ENCODE assay signal across 8 mouse cellular contexts in genomic region chr7:45783511-45784091, GRCm38 (mm10). TPM values are rescaled to one million over a fixed set of nuclear protein-coding genes. Genes with fewer than 3 reads are reported as not detected.
DNase-seq lines count a peak whose midpoint lies in the region; ATAC-seq and TF ChIP-seq lines count a peak whose summit lies in the region.

Lmtk3 (plus strand) TSS chr7:45783738.

- peaks cover 73% of the 10 kb centered on the region for H3K27me3 ChIP-seq in heart, postnatal 0 days (ENCODE audit: control insufficient read depth, insufficient read depth, low read length)
- peaks cover 11% of the 10 kb centered on the region; the same call in 1 of the 2 replicates for H3K27me3 ChIP-seq in lung, embryonic 14.5 days (ENCODE audit: insufficient read depth, low read length)

- H3K4me1 ChIP-seq in heart, postnatal 0 days (ENCODE audit: control insufficient read depth, insufficient read depth): peaks cover 5% of the 10 kb centered on the region; the same call in 1 of the 2 replicates
- H3K4me1 ChIP-seq in lung, embryonic 14.5 days (ENCODE audit: insufficient read depth): peaks cover 16% of the 10 kb centered on the region; the same call in 1 of the 2 replicates
- H3K4me1 ChIP-seq in olfactory bulb, adult 2 months (ENCODE audit: control insufficient read depth, insufficient read depth, low read length): peaks cover 34% of the 10 kb centered on the region

- peak; percentile 29 for TF ChIP-seq CTCF in heart, postnatal 0 days (IDR thresholded peaks at IDR 0.05; ENCODE audit: low read depth)
- TF ChIP-seq CTCF in lung, embryonic 14.5 days (IDR thresholded peaks at IDR 0.05; ENCODE audit: low read depth): peak; percentile 44
- TF ChIP-seq CTCF in olfactory bulb, adult 2 months (IDR thresholded peaks at IDR 0.05; ENCODE audit: insufficient read depth, low read depth, low read length): no peak

- H3K9ac ChIP-seq in heart, postnatal 0 days (replicated peaks; ENCODE audit: low read depth, low read length): peak within 1 kb of the TSS; percentile 48
- peak within 1 kb of the TSS; percentile 54 for H3K9ac ChIP-seq in lung, embryonic 14.5 days

- no peak for TF ChIP-seq EP300 in heart, postnatal 0 days (IDR thresholded peaks at IDR 0.05; ENCODE audit: low read depth)

- peak within 1 kb of the TSS; percentile 77 for H3K4me2 ChIP-seq in heart, postnatal 0 days (ENCODE audit: low read depth, low read length)
- peak within 1 kb of the TSS; percentile 92 for H3K4me2 ChIP-seq in lung, embryonic 14.5 days

- no peaks in the 10 kb centered on the region for H3K9me3 ChIP-seq in heart, postnatal 0 days (replicated peaks; ENCODE audit: control insufficient read depth, low read length)
- H3K9me3 ChIP-seq in lung, embryonic 14.5 days (ENCODE audit: low read depth, low read length): no peaks in the 10 kb centered on the region

- peak; percentile 32; the same call in 1 of the 2 replicates for TF ChIP-seq POLR2A in olfactory bulb, adult 2 months (IDR thresholded peaks at IDR 0.05; ENCODE audit: insufficient read depth, low read depth, low read length)

- peak; percentile 40; the same call in 1 of the 2 replicates for ATAC-seq in heart, postnatal 0 days (ENCODE audit: insufficient read depth, low read depth)
- peak; percentile 38 for ATAC-seq in lung, embryonic 14.5 days (ENCODE audit: insufficient read depth)
- ATAC-seq in inflammation-experienced regulatory T-cells, adult 6 months: no peak

- H3K4me3 ChIP-seq in heart, postnatal 0 days (ENCODE audit: low read depth, low read length): peak within 1 kb of the TSS; percentile 58
- peak within 1 kb of the TSS; percentile 58 for H3K4me3 ChIP-seq in lung, embryonic 14.5 days (ENCODE audit: low read depth, low read length)
- H3K4me3 ChIP-seq in olfactory bulb, adult 2 months (ENCODE audit: insufficient read depth, low read depth, low read length): peak within 1 kb of the TSS; percentile 87

- no peak within 1 kb of the TSS for H3K27ac ChIP-seq in heart, postnatal 0 days (ENCODE audit: low read depth)
- 0 out of 2 replicates have a peak within 1 kb of the TSS, but pooled peaks have one; percentile 1 for H3K27ac ChIP-seq in lung, embryonic 14.5 days (ENCODE audit: low read depth)
- H3K27ac ChIP-seq in olfactory bulb, adult 2 months (ENCODE audit: insufficient read depth, low read depth, low read length): peak within 1 kb of the TSS; percentile 74

- H3K36me3 ChIP-seq in heart, postnatal 0 days (replicated peaks; ENCODE audit: control insufficient read depth, insufficient read depth, low read length): no peaks in the 10 kb centered on the region
- 0 out of 2 replicates have a peak, but pooled peaks cover 3% of the 10 kb centered on the region for H3K36me3 ChIP-seq in lung, embryonic 14.5 days (ENCODE audit: insufficient read depth)

- WGBS in heart, postnatal 0 days: 1% methylated on average over 38 of the region's 38 CpGs
- WGBS in lung, embryonic 14.5 days: 1% methylated on average over 38 of the region's 38 CpGs
- WGBS in olfactory bulb, adult 2 months: under 1% methylated on average over 38 of the region's 38 CpGs

- peak; percentile 52 for DNase-seq in CD4-positive helper T cell, adult 2 months (ENCODE audit: low read depth, low spot score)
- peak; percentile 84 for DNase-seq in ZHBTc4 (ENCODE audit: low read depth, low spot score)
- peak; percentile 85 for DNase-seq in embryo, embryonic 10.5 days (ENCODE audit: low spot score)
- peak; percentile 60 for DNase-seq in heart, postnatal 0 days (ENCODE audit: low spot score)
- DNase-seq in layer of hippocampus, adult 9-11 months: peak; percentile 85
- peak; percentile 80 for DNase-seq in lung, embryonic 14.5 days

RNA-seq across cellular contexts. Expression of gene Lmtk3, which starts in this region (rescaled TPM):
- total RNA-seq in heart, postnatal 0 days (2014; rRNA removed; ENCODE audit: low replicate concordance): 0.31 TPM in 1 of 2 replicates, not detected in the other
- not detected in 2 replicates for polyA plus RNA-seq in heart, postnatal 0 days (2015; fragmentation: Nextera tagmentation; extraction: Ambion mirVana)
- polyA plus RNA-seq in lung, embryonic 14.5 days (2014; fragmentation: Nextera tagmentation; extraction: Ambion mirVana): 0.76 and 1.9 TPM in 2 replicates
- not detected in 2 replicates for polyA plus RNA-seq in olfactory bulb, adult 2 months (2012; ENCODE audit: insufficient read depth, insufficient read length, low replicate concordance, missing spikeins)
- under 1 TPM in 1 of 3 experiments, not detected in 2; 0.58 TPM for polyA plus RNA-seq in inflammation-experienced regulatory T-cells, adult 6 months (2017; shearing (Covaris generic))

Comparison
In these comparisons a context has a peak if more than half of its experiments do, and no peak if none do; other contexts are left out.
1. Peak in DNase-seq, ATAC-seq, H3K4me3 ChIP-seq, H3K9ac ChIP-seq and H3K4me2 ChIP-seq in heart, postnatal 0 days; RNA of the gene not detected or under 1 TPM.